Mouse (Mus musculus) cerebellum, adult (tissue): ENCODE measurements around the gene Adprh.
A peak's percentile ranks its signal among the peaks of the same experiment; 100 is the strongest.
"Not testable (repeated sequence)": the region's sequence is repeated elsewhere in the genome, so short reads cannot be mapped to it uniquely, and the experiment has no call there.

Experiments
- ATAC-seq: cut with Nextera tagmentation; 2 replicates; pipeline ENCODE4 v1.9.2; 2017; ENCODE audit warnings: mild to moderate bottlenecking, moderate library complexity, mixed read lengths; ENCODE audit not compliant: insufficient number of reproducible peaks, low FRiP score, low TSS enrichment

The Adprh gene

GRCm38 (mm10) chr16:38452442-38453202, at the start of gene Adprh:
Gene Adprh (minus strand): TSS chr16:38452703.
- ATAC-seq: peak; percentile 95

- ATAC-seq: no peak
Measured at GRCm38 (mm10) chr16:38496604-38497140, 44.2 kb upstream of the Adprh start.

- ATAC-seq: no peak
Measured at GRCm38 (mm10) chr16:38493890-38494289, 41.4 kb upstream of the Adprh start.

- ATAC-seq: no peak
Measured at GRCm38 (mm10) chr16:38492551-38492950, 40.0 kb upstream of the Adprh start.

- ATAC-seq: no peak
Measured at GRCm38 (mm10) chr16:38483582-38484309, 31.2 kb upstream of the Adprh start.

- ATAC-seq: no peak; the same call in 1 of the 2 replicates
Measured at GRCm38 (mm10) chr16:38482780-38483562, 30.5 kb upstream of the Adprh start.

- ATAC-seq: no peak
Measured at GRCm38 (mm10) chr16:38481327-38481726, 28.8 kb upstream of the Adprh start.

- no peak for ATAC-seq
Measured at GRCm38 (mm10) chr16:38478296-38478695, 25.8 kb upstream of the Adprh start.

- not testable (repeated sequence) for ATAC-seq
Measured at GRCm38 (mm10) chr16:38477241-38477608, 24.7 kb upstream of the Adprh start.

- peak; percentile 64 for ATAC-seq
Measured at GRCm38 (mm10) chr16:38476312-38477240, 24.1 kb upstream of the Adprh start.

- no peak for ATAC-seq
Measured at GRCm38 (mm10) chr16:38475681-38476311, 23.3 kb upstream of the Adprh start.

GRCm38 (mm10) chr16:38474677-38475286, 22.3 kb upstream of the Adprh start:
- ATAC-seq: no peak

- ATAC-seq: no peak
Measured at GRCm38 (mm10) chr16:38473661-38474060, 21.2 kb upstream of the Adprh start.

- no peak for ATAC-seq
Measured at GRCm38 (mm10) chr16:38472507-38472873, 20.0 kb upstream of the Adprh start.

GRCm38 (mm10) chr16:38471697-38472506, 19.4 kb upstream of the Adprh start:
- ATAC-seq: no peak

- ATAC-seq: no peak
Measured at GRCm38 (mm10) chr16:38469437-38469836, 16.9 kb upstream of the Adprh start.

- ATAC-seq: no peak
Measured at GRCm38 (mm10) chr16:38468706-38469018, 16.2 kb upstream of the Adprh start.
